Mouse (Mus musculus) telencephalon, adult 2 months (tissue): ENCODE measurements at regions not wholly inside any gene's neighbourhood (a gene's known extent, or its start where the extent isn't known, plus 50 kb on each side); places are given as distances from the start of the nearest gene placed in this dataset.

Source experiments
- DNase-seq: peaks from one replicate; pipeline ENCODE4 v3.0.0-alpha.2; 2011; ENCODE audit warnings: low read depth, low spot score

DNA sequence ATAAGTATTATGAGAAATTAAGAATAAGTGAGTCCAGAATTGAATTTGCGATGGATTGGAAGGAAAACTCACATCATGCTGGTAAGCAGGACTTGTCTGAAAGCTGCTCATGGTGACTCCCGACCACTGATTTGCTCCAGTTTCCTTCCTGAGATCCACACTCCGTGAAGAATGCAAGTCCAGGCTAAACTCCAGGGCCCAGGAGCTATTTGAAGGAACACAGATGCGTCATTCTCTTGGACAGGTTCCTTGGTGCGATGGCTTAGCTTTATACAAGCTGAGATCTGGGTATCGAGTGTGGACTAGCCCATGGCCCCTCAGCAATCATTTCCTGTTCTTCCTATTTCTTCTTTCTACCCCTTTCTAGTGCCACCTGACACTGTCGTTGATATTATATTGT lies 192.3 kb upstream of the Zfp64 start:
- DNase-seq, result peak; percentile 46

DNA sequence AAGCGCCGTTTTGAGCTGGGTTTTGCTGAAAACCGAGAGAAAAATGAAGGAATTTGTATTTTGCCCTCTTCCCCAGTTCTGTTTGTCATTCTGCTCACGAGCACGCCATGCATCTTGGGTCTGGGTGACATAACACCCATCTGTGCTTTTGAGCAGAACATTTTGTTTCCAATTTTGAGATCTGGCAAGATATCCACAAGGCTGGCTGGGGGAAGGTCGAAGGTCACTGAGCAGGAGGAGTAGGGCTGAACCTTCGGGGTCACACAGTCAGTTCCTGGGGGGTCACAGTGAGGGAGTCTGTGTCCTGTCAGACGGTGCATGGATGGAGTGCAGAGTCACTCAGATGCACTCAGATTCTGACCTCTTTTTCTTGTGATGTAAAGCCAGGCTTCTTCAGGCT lies 186.8 kb upstream of the Zfp64 start:
- DNase-seq, result no peak

DNA sequence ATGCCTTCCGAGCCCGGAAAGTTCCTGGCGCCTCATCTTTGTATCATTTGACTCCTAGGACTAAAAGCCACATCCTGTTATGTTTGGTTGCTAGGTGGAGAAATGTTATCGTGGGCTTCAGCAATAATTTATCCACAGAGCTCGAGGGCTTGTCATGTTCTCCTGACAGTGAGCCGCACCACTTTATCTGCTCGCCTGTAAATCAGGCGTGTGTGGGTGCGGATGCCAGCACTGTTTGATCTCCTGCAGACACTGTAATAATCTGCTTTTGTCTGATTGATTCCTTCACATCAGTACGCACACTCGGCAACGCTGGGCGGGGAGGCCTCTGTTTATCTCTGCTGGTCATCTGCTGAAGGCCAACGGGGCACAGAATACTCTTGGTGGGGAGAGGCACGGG lies 178.5 kb upstream of the Zfp64 start:
- DNase-seq, result no peak

DNA sequence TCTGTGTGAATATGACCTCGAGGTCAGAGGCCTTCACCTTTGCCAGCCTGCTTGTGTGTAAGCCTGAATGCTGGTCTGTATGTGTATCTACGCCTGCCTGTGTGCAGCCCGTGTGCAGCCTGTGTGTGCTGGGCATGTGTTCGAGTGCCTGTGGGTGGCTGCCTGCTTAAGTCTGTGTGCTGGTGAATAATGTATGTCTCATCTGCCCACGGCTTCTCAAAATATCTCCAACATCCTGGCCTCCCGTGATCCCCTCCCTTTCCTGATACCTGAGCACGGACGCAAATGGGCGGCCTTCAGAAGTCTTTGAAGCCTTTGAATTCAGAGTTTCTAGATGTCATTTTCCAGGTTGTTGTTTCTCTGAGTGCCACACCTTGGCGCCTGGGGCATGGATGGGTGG lies 170.1 kb upstream of the Zfp64 start:
- DNase-seq, result peak; percentile 56

DNA sequence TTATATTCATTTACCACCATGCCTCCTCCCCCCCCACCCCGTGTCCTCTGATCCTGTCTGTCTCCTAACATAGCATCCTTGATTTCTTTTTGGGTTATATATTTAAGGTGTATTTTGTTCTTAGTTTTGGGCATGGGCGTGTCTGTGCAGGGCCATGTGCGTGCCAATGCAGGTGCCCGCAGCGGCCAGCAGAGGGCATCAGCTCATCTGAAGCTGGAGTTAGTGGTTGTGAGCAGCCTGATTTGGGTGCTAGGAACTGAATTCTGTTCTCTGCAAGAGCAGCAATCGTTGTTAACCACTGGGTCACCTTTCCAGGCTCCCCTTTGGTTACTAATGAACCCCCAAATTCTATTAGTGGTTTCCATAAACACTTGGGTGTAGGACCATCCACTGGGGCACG lies 167.5 kb upstream of the Zfp64 start:
- no peak for DNase-seq

DNA sequence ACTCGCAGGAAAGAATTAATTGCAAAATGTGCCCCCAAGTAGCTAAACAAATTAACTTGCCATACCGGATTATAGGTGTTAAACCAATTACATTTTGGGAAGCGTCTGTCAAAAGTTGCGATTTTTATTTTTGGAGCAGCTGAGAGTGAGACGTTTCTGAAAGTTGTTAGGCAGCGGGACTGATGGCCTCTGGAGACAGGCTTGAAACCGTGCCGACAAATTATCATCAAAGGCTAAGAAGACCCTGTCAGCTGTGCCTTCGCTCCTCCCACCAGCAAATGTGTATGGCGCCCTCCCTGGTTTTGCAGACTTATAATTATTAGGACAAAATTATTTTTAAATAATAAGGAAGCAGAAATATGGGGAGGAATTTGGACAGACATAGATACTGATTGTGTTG lies 161.5 kb upstream of the Zfp64 start:
- no peak for DNase-seq

DNA sequence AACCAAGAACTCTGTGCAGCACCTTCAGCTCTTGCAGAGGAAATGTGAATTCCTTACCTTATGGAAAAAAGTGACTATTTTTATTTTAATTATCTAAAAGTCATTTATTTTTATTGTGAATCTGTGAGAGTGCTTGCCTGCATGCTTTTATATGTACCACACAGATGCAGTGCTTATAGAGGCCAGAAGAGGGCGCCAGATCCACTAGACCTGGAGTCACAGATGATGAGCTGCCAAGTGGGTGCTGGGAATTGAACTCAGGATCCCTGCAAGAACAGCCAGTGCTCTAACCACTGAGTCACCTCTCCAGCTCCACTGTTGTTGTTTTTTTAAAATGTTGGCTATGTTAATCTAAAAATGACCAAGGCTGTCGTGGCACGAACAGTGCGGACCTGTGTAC lies 153.7 kb upstream of the Zfp64 start:
- DNase-seq, result no peak

DNA sequence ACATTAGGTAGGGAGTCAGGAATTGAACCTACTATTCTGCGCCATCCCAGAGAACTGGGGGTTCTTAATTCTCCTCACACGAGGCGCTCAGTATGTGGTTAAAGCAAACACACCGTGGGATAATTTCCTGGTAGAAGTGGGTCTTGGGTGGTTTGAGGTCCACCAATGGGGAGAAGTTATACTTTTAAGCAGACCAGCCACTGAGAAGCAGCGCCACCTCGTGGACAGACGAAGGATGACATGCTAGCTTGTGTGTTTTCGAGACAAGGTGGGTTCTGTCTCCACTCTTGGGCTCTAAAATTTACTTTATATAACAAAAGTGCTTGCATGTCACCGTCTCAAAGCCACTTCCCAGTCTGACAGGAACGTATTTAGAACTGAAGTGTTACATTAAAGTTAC lies 152.7 kb upstream of the Zfp64 start:
- no peak for DNase-seq

DNA sequence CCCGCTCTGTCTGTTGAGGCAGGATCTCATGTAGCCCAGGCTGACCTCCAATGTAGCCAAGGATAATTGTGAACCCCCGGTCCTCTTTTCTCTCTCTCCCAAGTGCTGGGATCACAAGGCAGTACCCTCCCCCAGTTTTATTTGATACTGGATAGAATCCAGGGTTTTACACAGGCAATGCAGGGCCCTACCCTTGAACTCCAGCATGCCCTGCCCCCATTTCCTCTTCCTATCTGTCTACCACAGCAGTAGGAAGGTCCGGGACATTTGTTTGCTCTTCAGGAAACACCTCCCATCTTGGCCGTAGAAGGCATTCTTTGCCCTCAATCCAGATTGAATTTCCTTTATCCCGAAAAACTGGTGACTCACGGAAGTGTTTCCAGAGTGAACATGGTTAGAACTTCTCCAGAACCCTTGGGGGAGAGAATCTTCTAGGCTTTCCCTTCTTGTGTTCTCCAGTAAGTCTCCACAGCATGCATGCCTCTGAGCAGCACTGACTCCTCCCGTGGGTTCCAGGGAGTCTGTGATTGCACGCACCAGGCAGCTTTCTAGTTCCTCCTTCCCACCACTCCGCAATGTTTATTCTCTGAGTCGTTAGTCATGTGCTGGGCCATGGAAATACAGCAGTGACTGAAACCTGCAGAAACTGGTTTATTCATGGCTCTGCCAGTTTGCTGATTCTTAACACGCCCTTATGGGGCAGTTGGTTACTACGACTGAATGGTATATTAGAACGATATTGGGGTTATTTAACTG lies 146.3 kb upstream of the Zfp64 start:
- no peak for DNase-seq

DNA sequence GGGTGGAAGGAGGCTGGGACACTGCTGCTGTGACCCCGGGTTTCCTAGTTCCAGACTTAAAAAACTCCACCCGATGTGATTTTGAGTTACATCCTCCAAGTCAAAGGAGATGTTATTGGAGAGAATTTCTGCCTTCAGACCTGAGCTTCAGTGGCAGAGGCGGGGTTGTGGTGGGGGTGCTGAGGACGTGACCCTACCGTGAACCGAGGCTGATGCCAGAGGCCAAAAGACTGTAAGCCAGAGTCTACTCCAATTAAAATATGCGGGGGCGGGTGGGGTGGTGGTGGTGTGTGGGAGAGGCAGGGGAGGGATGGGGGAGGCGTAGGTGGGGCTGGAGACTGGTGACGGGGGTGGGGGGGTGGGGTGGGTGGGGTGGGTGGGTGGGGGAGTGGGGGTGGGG lies 145.1 kb upstream of the Zfp64 start:
- DNase-seq, result no peak

DNA sequence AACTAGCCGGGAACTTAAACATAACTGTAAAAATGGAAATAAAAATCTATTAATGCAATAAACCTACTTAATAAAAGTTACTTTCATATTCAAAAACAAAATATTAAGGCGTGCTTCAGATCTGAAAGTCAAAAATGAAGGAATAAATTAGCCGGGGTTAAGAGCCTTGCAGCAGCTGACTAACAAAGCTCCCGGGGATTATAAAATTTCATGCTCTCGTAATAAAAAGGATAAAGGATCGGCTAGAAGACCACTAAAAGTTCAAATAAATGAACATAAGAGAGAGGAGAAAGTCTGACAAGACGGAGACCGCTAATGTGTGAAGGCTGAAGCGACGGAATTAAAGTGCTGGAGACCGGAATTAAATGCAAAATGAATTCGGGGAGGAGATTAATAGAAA lies 144.3 kb upstream of the Zfp64 start:
- DNase-seq, result no peak

DNA sequence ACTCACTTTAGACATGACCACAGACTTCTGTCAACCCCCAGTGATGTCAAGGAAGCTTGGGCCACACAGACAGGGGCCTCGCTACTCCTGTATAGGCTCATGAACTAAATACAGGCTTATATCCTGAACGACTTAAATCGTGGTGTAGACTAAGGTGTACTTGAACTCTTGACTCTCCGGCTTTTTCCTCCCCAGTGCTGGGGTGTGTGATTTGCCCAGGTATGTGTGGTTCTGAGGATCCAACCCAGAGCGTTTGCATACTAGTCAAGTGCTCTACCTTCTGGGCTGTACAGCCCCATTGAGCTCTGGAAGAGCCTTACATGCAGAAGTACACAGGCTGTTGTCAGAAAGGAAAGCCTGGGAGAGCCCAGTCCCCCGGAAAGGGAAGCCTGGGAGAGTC lies 143.2 kb upstream of the Zfp64 start:
- DNase-seq, result no peak

DNA sequence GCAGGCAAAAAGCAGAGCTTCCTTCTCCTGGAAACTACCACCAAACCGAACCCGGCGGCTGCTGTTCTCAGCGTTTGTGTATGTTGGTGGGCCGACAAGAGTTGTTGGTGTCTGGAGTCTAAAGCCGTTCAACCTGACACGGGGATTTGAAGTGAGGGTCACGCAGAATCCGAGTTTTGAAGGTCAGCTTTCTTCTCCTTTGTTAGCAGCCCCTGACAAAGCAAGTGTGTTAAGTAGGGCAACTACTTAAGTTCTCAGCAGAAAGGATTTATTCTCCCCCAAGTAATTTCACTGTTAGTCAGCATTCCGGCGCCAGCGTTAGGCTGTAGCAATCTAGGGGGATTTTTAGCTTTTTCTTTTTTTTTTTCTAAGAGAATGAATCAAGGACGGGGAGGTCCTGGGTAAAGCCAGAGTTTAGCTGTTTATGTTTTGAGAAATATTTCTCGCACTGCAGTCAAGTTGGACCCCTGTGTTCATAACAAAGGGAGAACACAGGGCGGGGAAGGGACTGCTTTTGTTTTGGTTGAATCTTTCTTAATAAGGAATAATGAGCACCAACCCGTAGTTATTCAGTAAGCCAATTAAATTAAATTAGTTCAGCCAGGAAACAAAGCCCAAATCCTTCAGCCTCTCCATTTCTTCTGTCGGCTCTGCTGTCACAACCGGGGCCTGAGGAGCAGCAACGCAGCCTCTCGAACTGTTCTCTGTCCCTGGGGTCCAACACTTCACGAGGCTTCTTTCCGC lies 138.8 kb upstream of the Zfp64 start:
- DNase-seq, result no peak

DNA sequence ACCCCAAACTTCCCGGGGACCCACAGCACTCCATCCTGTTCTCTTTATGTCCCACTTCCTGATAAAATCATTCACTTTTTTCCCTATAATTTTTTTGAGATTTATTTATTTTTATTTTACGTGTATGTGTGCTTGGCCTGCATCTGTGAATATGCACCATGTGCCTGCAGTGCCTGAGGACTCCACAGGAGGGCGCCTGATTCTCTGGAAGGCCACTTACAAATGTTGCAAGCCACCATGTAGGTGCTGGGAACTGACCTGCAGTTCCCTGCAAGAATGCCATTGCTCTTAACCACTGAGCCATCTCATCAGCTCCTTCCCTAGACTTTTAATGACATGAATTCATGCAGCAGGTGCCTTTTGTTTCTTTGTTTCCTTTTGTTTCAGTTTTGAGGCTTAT lies 134.9 kb upstream of the Zfp64 start:
- DNase-seq, result no peak

DNA sequence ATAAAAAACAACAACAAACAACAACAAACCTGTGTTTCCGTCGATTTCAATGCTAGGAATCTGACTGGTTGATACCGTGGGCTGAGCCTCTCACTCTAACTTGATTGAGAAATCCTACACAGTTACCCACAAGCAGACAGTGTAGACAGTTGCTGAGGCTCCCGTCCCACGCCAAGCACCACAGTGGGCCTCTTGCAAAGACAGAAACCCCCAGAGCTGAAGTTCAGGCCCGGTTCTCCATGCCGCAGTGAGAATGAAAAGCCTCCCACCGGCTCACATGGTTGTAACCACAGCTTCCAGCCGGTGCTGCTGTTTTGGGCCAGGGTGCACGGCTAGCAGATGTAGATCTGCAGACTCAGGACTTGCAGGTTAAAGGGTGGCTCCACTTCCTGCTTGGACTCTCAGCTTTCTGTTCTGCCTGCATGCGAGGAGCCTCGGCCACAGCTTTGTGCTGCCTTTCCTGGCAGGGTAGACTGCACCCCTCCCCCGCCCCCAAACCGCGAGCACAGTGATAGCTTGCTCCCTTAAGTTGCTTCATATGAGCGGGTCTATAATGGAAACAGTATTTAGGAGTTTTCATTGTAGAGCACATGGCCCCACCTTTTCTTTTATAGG lies 133.6 kb upstream of the Zfp64 start:
- DNase-seq, result no peak

DNA sequence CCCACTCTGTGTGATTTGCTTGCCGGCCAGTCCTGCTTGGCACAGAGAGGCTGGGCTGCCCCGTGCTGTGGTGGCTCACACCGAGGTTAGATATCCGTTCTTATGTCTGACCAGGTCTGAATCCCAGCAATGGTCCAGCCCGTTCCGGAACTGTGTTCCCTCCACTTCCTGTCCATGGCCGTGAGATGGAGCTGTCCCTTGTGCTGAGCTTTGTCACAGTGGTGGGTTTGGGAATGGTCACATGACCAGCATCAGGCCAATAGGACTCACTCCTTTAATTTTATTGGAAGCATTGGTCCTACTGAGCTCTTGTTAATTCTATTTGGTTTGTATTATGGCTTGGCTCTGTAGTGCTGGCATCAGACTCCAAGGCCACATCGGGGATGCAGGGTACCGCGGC lies 132.9 kb upstream of the Zfp64 start:
- DNase-seq, result no peak

DNA sequence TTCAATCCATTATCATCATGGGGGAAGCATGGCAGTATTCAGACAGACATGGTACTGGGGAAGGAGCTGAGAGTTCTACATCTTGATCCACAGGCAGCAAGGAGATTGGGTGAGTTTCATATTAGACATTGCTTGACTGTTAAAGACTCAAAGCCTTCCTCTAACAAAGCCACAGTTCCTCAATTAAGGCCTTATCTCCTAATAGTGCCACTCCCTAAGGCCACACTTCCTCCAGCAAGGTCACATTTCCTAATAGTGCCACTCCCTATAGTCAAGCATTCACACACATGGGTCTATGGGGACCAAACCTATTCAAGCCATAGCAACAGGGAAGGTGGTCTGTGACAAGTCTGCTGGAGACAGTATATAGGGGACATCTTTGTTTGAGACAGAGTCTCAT lies 115.9 kb upstream of the Zfp64 start:
- no peak for DNase-seq

DNA sequence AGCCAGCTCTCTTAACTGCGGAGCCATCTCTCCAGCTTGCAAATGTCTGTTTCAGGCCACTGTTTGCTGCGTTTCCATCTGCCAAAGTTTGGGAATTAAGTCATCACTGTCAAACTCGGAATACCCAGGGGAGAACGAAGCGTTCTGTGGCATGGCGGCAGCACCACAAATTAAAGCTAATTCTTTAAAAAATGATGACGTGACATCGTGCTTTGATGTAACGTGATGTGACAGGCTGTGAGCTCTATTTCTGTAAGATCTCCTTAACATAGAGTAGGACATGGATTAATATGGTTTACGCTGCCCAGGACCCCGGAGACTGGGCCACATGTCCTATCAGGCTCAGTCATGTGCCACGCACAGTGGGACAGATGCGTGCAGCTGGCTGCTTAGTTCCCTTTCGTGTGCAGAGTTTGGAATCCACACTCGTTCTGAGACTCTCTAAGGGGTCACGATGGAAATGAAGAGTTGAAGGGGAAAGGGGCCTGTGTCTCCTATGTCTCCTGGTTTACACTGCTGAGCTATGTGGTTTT lies 109.8 kb upstream of the Zfp64 start:
- DNase-seq, result no peak

DNA sequence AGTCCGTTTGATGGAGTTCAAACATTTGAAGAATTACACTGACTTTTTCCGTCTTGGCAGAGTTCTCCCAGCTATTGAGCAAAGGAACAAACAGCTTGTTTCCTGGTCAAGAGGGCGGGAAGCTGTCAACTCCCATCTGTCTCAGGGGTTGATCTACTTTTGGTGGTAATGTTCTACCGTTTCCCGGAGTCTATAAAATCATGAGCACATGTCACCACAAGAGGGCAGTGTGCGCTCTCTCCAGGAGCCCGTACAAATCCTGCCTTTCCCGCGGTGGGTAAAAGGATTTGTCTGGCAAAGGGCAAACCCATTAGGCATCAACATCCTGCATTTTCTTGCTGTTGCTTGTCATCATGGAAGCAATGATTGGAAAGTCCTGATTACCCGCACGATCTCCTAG lies 106.1 kb upstream of the Zfp64 start:
- peak; percentile 42 for DNase-seq

DNA sequence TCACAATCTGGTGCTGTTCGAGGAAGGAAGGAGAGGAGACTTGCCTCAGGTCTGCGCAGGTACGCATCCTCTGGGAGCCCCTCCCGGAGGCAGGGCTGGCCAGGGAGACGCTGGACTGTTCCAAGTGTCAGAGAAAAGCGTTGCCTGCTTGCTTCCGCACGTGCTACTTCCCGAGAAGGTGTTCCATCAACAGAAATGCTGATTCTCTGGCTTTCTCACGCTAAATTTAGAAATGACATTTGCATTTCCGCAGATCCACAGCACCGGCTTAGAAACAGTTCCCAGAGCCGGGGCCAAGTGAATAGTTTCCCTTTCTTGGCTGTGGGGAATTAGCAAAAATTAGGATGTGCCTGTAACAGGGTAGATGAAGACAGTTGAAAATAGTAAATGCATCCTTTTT lies 105.1 kb upstream of the Zfp64 start:
- peak; percentile 33 for DNase-seq

DNA sequence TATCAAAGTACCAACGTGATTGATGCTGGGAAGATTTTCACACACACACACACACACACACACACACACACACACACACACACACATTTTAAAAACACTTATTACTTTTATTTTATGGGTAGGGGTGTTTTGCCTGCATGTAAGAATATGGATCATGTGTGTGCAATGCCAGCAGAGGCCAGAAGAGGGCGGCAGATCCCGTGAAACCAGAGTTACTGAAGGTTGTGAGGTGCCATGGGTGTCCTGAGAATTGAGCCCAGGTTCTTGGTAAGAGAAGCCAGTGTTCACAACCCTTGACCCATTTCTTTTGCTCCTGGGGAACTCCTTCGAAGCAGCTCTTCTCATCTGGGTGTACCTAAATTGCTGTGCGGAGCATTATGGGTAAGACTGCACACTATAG lies 102.4 kb upstream of the Zfp64 start:
- no peak for DNase-seq

DNA sequence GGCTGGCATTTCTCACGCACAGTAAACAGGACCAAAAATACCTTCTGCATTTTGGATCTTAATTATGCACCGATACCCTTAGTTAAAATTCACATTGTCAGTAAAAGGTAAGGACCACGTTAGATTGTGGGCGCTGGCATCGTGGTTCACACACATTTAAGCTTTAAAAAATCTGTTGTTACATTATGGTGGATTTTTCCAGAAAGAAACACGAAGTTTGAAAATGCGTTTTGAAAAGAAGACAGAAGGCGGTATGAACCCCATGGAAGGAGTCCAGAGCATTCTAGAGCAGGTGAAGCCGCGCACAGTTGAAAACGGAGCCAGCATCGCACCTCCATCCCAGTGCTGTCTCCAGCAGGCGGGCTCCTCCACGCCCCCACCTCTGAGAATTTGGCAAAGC lies 94.6 kb upstream of the Zfp64 start:
- DNase-seq, result peak; percentile 21

DNA sequence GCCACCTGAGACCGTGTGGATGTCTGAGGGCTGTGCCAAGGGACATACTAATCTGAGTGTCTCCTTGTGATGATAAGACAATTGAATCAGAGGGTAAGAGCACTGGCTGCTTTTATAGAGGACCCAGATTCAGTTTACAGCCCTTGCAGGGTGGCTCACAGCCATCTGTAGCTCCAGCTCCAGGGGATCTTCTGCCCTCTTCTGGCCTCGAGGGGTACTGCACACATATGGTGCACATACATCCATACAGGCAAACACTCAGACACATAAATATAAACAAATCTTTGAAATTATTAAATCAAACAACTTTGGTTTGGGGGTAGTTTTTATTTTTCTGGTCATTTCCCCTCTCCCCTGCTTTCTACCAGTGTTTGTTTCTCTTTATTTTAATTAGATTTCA lies 86.4 kb upstream of the Zfp64 start:
- DNase-seq, result no peak
